Mouse (Mus musculus): ENCODE data around the gene Itpkb. TPM values are rescaled to one million over a fixed set of nuclear protein-coding genes. Genes with fewer than 3 reads are reported as not detected.
"Not testable (repeated sequence)": the region's sequence is repeated elsewhere in the genome, so short reads cannot be mapped to it uniquely, and the experiment has no call there.

The Itpkb gene
- polyA plus RNA-seq, 1 experiment, result 28.6 TPM

DNA sequence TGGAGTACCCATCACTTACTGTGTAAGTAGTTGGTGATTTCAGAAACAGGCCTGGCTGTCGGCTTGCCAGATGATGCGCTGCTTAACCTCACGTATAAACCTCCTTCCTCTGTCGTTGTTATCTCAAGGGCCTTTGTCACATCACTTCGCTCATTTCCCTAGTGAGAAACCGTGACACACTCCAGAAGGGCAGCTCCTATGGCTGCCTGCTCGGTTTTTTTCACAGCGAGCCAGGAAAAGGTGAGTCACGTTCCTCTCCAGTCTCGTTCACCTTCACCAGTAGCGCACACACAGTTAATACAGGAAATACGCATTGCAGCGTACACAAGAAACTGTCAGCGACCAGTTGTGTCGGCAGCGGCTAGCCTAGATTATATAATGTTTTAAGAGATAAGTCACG is 33.7 kb downstream of the Itpkb start:
- H3K27ac ChIP-seq (ENCODE audit: insufficient read depth, low read depth, low read length), result no peak overlapping the region
- TF ChIP-seq CTCF (IDR thresholded peaks at IDR 0.05; ENCODE audit: low read depth, low read length), result no peak
- TF ChIP-seq POLR2A (IDR thresholded peaks at IDR 0.05; ENCODE audit: borderline replicate concordance, low read depth, low read length), result no peak
- H3K4me1 ChIP-seq (ENCODE audit: control insufficient read depth, insufficient read depth, low read length), result peaks cover 47% of the 10 kb centered on the region
- no peak overlapping the region for H3K4me3 ChIP-seq (ENCODE audit: insufficient read depth, low read length)

GRCm38 (mm10) chr1:180364720-180365119 is 34.4 kb downstream of the Itpkb start:
- TF ChIP-seq POLR2A (IDR thresholded peaks at IDR 0.05; ENCODE audit: borderline replicate concordance, low read depth, low read length) (no peak), CTCF (IDR thresholded peaks at IDR 0.05; ENCODE audit: low read depth, low read length) (no peak)
- peaks cover 43% of the 10 kb centered on the region for H3K4me1 ChIP-seq (ENCODE audit: control insufficient read depth, insufficient read depth, low read length)
- peak overlapping the region; percentile 62 for H3K4me3 ChIP-seq (ENCODE audit: insufficient read depth, low read length)
- peak overlapping the region; percentile 36 for H3K27ac ChIP-seq (ENCODE audit: insufficient read depth, low read depth, low read length)

DNA sequence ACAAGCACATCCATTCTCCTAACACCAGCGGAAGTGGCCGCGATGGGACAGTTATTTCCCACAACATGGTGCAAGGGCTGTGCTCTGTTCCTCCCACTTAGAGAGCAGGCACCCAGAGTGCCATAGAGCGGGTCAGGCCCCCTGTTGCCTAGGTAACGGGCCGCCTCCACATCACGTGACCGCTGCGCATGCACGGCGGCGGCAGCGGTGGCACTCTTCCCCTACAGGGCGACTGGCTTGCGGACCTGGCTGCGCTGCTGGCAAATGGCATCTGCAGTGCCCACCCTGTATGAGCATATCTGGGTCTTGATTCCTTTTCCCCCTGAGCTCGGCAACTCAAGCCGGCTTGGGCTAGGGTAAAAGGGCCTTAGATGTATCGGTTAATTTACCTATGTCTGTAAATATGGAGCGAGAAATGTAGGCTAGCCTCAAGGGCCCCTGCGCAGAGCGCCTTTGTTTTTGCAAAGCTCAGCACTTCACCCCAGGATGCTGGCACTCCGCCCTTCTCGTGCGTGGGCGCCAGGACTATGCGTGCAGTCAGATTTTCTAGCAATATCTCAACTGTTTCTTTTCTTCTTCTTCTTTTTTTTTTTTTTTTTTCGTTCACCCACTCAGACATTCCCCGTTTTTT is 35.0 kb downstream of the Itpkb start:
- TF ChIP-seq POLR2A (IDR thresholded peaks at IDR 0.05; ENCODE audit: borderline replicate concordance, low read depth, low read length) (no peak), CTCF (IDR thresholded peaks at IDR 0.05; ENCODE audit: low read depth, low read length) (no peak)
- Histone ChIP-seq H3K4me3 (ENCODE audit: insufficient read depth, low read length) (peak overlapping the region; percentile 62), H3K4me1 (ENCODE audit: control insufficient read depth, insufficient read depth, low read length) (peaks cover 43% of the 10 kb centered on the region), H3K27ac (ENCODE audit: insufficient read depth, low read depth, low read length) (peak overlapping the region; percentile 81)

DNA sequence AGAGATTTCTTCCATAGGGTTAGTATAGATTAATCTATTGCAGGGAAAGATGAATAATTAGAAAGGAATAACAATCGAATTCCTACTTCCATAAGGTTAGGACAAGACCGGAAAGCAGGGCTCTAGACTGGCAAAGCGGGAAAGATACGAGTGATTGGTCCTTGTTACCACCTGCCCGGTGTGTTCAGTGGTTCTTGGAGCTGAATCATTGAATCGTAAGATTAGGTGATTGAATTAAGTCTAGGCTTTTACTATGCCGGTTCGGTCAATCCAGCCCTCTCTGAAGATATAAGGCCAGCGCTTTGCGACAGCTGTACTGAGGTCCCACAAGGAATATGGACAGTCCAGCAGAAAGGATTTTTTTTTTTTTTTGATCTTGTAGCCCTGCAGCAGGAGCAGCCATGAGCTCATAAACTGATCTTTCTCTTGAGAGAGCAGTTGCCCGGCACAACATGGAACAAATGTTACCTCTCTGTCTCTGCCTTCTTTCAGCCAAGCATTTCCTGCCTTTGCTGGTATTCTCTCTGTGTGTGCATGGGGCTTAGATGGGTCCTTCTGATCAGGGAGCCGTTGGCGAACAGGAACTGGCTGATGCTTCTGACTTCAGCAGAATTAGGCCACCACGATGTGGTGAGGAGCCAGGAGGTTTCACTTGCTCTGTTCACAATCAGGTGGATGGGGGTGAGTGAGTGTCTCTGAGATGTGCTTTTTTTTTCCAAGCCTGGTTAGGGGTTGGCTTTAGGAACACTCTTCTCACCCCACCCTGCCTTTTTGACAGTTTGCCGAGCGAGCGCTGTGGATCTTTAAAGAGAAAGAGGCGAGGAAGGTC is 35.9 kb downstream of the Itpkb start:
- Histone ChIP-seq H3K4me1 (ENCODE audit: control insufficient read depth, insufficient read depth, low read length) (peaks cover 43% of the 10 kb centered on the region), H3K4me3 (ENCODE audit: insufficient read depth, low read length) (no peak overlapping the region; the same call in 1 of the 2 replicates), H3K27ac (ENCODE audit: insufficient read depth, low read depth, low read length) (peak overlapping the region; percentile 12; the same call in 1 of the 2 replicates)
- TF ChIP-seq CTCF (IDR thresholded peaks at IDR 0.05; ENCODE audit: low read depth, low read length) (no peak), POLR2A (IDR thresholded peaks at IDR 0.05; ENCODE audit: borderline replicate concordance, low read depth, low read length) (no peak)

GRCm38 (mm10) chr1:180367045-180367619 is 36.8 kb downstream of the Itpkb start:
- Histone ChIP-seq H3K4me1 (ENCODE audit: control insufficient read depth, insufficient read depth, low read length) (peaks cover 43% of the 10 kb centered on the region), H3K27ac (ENCODE audit: insufficient read depth, low read depth, low read length) (no peak overlapping the region), H3K4me3 (ENCODE audit: insufficient read depth, low read length) (no peak overlapping the region)
- TF ChIP-seq CTCF (IDR thresholded peaks at IDR 0.05; ENCODE audit: low read depth, low read length), result no peak
- no peak for TF ChIP-seq POLR2A (IDR thresholded peaks at IDR 0.05; ENCODE audit: borderline replicate concordance, low read depth, low read length)

DNA sequence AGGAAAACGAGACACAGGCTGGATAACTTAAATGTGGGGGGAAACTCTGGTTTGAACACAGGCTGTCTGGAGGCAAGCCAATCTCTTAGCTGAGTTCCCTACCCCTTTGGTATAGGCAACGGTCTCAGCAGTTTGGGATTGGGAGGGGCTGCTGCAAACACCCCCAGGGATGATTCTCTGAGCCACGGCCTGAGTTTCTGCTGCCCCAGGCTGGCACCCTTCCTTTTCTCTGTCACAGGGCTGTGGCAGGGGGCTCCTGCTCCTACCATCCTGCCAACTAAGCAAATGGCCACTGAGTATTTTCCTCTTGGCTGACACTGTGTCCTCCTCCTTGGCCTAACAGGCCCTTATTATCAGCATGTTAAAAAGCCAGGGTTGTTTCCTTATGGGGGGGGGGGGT is 37.3 kb downstream of the Itpkb start:
- H3K4me1 ChIP-seq (ENCODE audit: control insufficient read depth, insufficient read depth, low read length), result peaks cover 38% of the 10 kb centered on the region
- TF ChIP-seq POLR2A (IDR thresholded peaks at IDR 0.05; ENCODE audit: borderline replicate concordance, low read depth, low read length) (no peak), CTCF (IDR thresholded peaks at IDR 0.05; ENCODE audit: low read depth, low read length) (no peak)
- H3K4me3 ChIP-seq (ENCODE audit: insufficient read depth, low read length), result no peak overlapping the region

DNA sequence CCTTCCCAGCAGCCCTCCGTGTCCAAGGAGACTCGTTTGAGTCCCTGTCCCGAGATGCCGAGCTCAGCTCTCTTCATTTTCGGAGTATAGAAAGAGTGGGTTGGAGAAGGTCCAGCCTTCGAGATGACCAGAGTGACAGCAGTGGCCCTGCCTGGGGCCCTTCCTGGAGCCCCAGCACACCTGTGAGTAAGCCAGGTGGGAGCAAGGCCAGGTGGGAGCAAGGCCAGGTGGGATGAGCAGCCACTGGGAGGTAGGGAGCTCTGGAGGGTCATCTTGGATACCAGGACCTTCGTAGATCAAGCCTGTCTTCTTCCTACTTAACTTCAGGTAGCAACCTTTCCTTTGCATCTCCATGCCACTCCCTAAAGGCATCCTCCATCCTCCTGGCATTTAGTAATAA is 37.8 kb downstream of the Itpkb start:
- Histone ChIP-seq H3K27ac (ENCODE audit: insufficient read depth, low read depth, low read length) (no peak overlapping the region), H3K4me1 (ENCODE audit: control insufficient read depth, insufficient read depth, low read length) (peaks cover 35% of the 10 kb centered on the region), H3K4me3 (ENCODE audit: insufficient read depth, low read length) (no peak overlapping the region)
- TF ChIP-seq POLR2A (IDR thresholded peaks at IDR 0.05; ENCODE audit: borderline replicate concordance, low read depth, low read length), result no peak
- no peak for TF ChIP-seq CTCF (IDR thresholded peaks at IDR 0.05; ENCODE audit: low read depth, low read length)

More for the DNA sequence above, 37.3 kb downstream of the Itpkb start:
- no peak overlapping the region for H3K27ac ChIP-seq (ENCODE audit: insufficient read depth, low read depth, low read length)

- Histone ChIP-seq H3K4me1 (ENCODE audit: control insufficient read depth, insufficient read depth, low read length) (peaks cover 29% of the 10 kb centered on the region), H3K4me3 (ENCODE audit: insufficient read depth, low read length) (no peak overlapping the region), H3K27ac (ENCODE audit: insufficient read depth, low read depth, low read length) (no peak overlapping the region)
- TF ChIP-seq CTCF (IDR thresholded peaks at IDR 0.05; ENCODE audit: low read depth, low read length) (no peak), POLR2A (IDR thresholded peaks at IDR 0.05; ENCODE audit: borderline replicate concordance, low read depth, low read length) (no peak)
Measured at GRCm38 (mm10) chr1:180368646-180369045, 38.4 kb downstream of the Itpkb start.

GRCm38 (mm10) chr1:180370858-180371652 is 40.8 kb downstream of the Itpkb start:
- TF ChIP-seq CTCF (IDR thresholded peaks at IDR 0.05; ENCODE audit: low read depth, low read length) (no peak), POLR2A (IDR thresholded peaks at IDR 0.05; ENCODE audit: borderline replicate concordance, low read depth, low read length) (no peak)
- Histone ChIP-seq H3K4me3 (ENCODE audit: insufficient read depth, low read length) (no peak overlapping the region), H3K27ac (ENCODE audit: insufficient read depth, low read depth, low read length) (no peak overlapping the region), H3K4me1 (ENCODE audit: control insufficient read depth, insufficient read depth, low read length) (peaks cover 15% of the 10 kb centered on the region)

DNA sequence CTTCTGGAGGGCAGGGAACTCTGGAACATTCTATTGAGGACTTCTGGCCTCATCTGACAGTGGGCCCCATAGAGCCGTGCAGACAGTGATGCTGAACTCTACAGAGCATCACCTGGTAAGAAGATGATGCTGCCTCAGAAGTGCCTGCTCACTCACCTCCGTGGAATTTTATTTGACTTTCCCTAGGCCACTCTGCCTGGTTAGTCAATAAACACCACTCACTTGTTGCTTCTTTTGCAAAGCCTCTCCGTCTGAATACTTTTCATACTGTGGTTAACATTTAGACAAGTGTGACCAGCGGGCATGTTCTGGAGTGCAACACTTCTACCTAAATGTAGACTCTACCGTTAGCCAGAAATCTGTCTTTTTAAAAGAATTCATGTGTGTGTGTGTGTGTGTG is 42.0 kb downstream of the Itpkb start:
- not testable (repeated sequence) for H3K27ac ChIP-seq (ENCODE audit: insufficient read depth, low read depth, low read length); H3K4me1 ChIP-seq (ENCODE audit: control insufficient read depth, insufficient read depth, low read length)

More for the DNA sequence above, 42.0 kb downstream of the Itpkb start:
- H3K4me3 ChIP-seq (ENCODE audit: insufficient read depth, low read length), result not testable (repeated sequence)
